34 mouse cellular contexts compared by ENCODE assay signal in genomic region chr3:131561591-131561990, GRCm38 (mm10).
"Had no signal": no experiment of that assay in that cellular context is flagged by ENCODE, and none has a peak within 500 bp of the region (broad histone marks: within the 10 kb centered on the region; RNA-seq: fewer than 3 reads in every experiment).

No protein-coding gene starts in this region.

- DNase-seq: heart, postnatal 10 days; heart, postnatal 14 days; heart, postnatal 36 days; heart, postnatal 4 days; kidney, adult 11 months; kidney, adult 18-20 months; kidney, adult 2 months; kidney, adult 8-10 months; kidney, adult 9 months; kidney, postnatal 10 days; kidney, postnatal 14 days; kidney, postnatal 25 days; kidney, postnatal 36 days; kidney, postnatal 4 days; layer of hippocampus, adult 9-11 months; layer of hippocampus, postnatal 36 days had no signal

- H3K4me3 ChIP-seq: heart, embryonic 13.5 days; heart, embryonic 15.5 days; hindbrain, embryonic 10.5 days; hindbrain, embryonic 12.5 days; hindbrain, embryonic 13.5 days; hindbrain, embryonic 15.5 days; intestine, embryonic 15.5 days; kidney, embryonic 15.5 days; layer of hippocampus, adult 2 months; left cerebral cortex, adult 2 months had no signal

- H3K4me2 ChIP-seq: heart, embryonic 11.5 days; heart, embryonic 13.5 days; heart, embryonic 15.5 days; hindbrain, embryonic 12.5 days; hindbrain, embryonic 13.5 days; hindbrain, embryonic 14.5 days; hindbrain, embryonic 15.5 days; intestine, embryonic 15.5 days; kidney, embryonic 15.5 days had no signal

- ATAC-seq: hindbrain, embryonic 16.5 days; hindbrain, postnatal 0 days; inflammation-experienced regulatory T-cells, adult 6 months; intestine, embryonic 15.5 days; intestine, embryonic 16.5 days; intestine, postnatal 0 days had no signal

- H3K27ac ChIP-seq: heart, embryonic 13.5 days; heart, embryonic 15.5 days; hindbrain, embryonic 10.5 days; hindbrain, embryonic 12.5 days; hindbrain, embryonic 13.5 days; hindbrain, embryonic 14.5 days; hindbrain, embryonic 15.5 days; hindbrain, postnatal 0 days; intestine, embryonic 15.5 days; kidney, embryonic 15.5 days; kidney, postnatal 0 days; layer of hippocampus, adult 2 months; left cerebral cortex, adult 2 months had no signal

- H3K9me3 ChIP-seq: heart, embryonic 13.5 days; heart, embryonic 15.5 days; hindbrain, embryonic 10.5 days; hindbrain, embryonic 12.5 days; hindbrain, embryonic 13.5 days; hindbrain, embryonic 15.5 days; intestine, embryonic 15.5 days; kidney, embryonic 15.5 days had no signal

- H3K36me3 ChIP-seq: heart, embryonic 13.5 days; heart, embryonic 15.5 days; hindbrain, embryonic 10.5 days; hindbrain, embryonic 12.5 days; hindbrain, embryonic 13.5 days; hindbrain, embryonic 15.5 days; intestine, embryonic 15.5 days; kidney, embryonic 15.5 days had no signal

- H3K27me3 ChIP-seq: heart, embryonic 13.5 days; heart, embryonic 15.5 days; hindbrain, embryonic 12.5 days; hindbrain, embryonic 13.5 days; hindbrain, embryonic 15.5 days; intestine, embryonic 15.5 days; kidney, embryonic 15.5 days had no signal

- H3K9ac ChIP-seq: heart, embryonic 13.5 days; heart, embryonic 15.5 days; hindbrain, embryonic 12.5 days; hindbrain, embryonic 13.5 days; hindbrain, embryonic 14.5 days; hindbrain, embryonic 15.5 days; intestine, embryonic 15.5 days; kidney, embryonic 15.5 days had no signal
